Mouse (Mus musculus): ENCODE measurements at regions not wholly inside any gene's neighbourhood (a gene's known extent, or its start where the extent isn't known, plus 50 kb on each side); places are given as distances from the start of the nearest gene placed in this dataset.
A peak's percentile ranks its signal among the peaks of the same experiment; 100 is the strongest.
"Not testable (repeated sequence)": the region's sequence is repeated elsewhere in the genome, so short reads cannot be mapped to it uniquely, and the experiment has no call there.

- no peak for DNase-seq (ENCODE audit: low spot score in 2 of 2)
These were observed 196.4 kb upstream of the Gdi2 start for GRCm38 (mm10) chr13:3341416-3341815.

DNA sequence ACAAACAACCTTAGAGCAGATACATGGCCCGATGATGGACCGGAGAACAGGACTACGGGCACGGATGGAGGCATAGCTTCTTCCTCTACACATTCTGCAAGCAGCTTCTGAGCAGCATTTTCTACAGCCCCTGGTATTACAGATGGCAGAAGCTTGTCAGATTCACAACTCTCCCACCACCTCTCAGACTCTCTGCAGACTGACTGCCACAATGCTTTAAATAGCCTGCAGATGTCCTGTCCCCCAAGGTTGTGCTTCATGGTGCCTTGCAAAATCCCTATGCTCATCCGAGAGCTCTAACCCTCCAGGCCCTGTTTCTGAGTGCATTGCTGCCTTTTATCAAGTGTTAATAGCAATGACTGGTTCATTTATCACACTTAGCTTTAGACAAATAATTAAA, 194.3 kb upstream of the Gdi2 start:
- no peak for DNase-seq (ENCODE audit: low spot score in 2 of 2)

GRCm38 (mm10) chr13:3354912-3355311, 183.0 kb upstream of the Gdi2 start:
- DNase-seq (ENCODE audit: low spot score in 2 of 2) = not testable (repeated sequence)

DNA sequence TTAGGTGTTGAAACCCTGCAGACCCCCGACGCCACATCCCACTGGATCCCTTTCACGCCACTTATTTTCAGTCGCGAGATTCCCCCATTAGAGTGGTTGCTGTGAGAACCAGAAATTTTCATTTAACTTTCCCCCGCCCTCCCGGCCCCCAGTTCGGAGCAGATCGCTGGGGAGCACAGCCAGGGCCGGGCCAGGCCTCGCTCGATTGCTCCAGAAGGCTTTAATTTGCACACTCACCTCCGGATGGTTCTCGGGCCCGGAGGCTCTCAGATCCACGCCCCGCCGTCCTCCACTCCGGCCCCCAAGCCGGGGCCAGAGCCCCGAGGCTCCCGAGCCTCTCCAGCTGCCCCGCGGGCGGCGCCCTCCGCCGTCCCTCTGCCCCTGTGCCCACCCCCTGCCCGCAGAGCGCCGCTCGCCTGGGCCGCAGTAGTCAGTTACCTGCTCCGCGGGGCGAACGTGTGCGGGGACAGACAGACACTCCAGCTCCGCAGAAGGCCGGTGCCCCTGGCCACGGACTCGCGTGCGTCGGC, 179.7 kb upstream of the Gdi2 start:
- DNase-seq (ENCODE audit: low spot score in 2 of 2) = no peak

DNA sequence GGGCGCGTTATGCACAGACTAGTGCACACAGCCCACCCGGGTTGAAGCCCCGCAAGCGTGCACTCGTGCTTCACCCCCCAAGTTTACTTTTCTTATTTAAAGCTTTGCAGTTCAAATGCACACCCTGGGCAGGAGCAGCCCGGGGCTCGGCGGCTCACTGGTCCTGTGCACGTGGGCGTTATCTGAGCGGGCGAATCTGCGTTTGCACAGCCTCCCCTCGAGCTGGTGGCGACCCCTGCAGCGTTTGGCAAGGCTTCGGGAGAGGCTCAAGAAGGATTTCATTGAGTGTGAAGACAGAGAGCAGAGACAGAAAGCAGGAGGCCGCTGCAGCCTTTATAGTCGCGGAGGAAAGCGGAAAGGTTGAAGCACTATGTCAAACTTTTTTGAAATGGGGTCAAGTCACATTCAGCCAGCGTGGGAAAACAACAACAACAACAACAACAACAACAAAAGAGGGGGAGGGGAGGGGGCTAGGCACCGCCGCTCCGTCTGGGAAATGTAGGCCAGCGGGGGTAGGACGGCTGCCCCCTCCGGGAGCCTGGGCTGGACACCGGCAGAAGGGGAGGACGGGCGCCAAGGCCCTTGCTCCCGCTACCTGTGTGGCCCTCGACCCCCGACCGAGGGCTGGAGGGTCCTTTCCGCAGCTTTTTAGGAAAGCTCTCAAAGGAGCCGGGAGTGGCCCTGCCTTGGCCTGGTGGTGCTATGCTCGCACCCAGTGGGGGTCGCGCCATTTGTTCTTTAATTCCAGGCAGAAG, 178.7 kb upstream of the Gdi2 start:
- DNase-seq (ENCODE audit: low spot score in 2 of 2) = no peak

GRCm38 (mm10) chr13:3359751-3360260, 178.1 kb upstream of the Gdi2 start:
- DNase-seq (ENCODE audit: low spot score in 2 of 2) = not testable (repeated sequence)

DNA sequence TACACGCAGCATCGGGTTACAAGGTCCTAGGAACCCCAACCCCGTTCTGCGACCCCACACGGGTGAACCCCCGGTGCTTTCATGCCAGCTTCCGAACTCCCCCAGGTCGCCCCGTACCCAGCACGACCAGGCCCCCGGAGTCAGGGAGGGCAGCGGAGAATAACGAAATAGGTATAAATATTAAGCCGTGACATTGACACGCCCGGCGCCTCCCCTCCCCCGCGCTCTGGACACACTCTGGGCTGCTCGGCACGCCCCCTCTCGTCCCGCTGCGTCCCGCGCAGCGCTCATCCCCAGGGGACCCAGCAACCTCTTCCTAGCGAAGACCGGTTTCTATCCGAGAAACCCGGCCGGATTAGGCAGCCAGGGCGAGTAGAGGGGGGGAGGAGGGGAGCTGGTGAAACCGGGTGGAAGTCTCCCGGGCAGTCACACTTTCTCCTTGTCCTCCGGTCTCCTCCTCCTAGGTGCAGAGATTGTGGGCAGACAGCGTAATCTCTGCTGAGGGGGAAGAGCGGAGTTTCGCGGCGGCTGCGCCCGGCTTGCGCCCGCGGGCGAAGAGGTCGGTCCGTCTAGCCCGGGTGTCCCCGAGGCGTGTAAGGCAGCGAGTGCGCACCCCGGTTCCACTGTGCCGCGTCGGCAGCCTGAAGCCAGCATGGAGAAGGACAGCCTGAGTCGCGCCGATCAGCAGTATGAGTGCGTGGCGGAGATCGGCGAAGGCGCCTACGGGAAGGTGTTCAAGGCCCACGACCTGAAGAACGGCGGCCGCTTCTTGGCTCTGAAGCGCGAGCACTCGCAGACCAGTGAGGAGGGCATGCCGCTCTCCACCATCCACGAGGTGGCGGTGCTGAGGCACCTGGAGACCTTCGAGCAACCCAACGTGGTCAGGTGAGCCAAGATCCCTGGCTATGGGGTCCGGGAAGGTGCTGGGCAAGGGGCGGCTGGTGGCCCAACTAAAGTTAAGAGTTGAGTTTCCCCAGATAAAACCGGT, 177.1 kb upstream of the Gdi2 start:
- no peak for DNase-seq (ENCODE audit: low spot score in 2 of 2)

DNA sequence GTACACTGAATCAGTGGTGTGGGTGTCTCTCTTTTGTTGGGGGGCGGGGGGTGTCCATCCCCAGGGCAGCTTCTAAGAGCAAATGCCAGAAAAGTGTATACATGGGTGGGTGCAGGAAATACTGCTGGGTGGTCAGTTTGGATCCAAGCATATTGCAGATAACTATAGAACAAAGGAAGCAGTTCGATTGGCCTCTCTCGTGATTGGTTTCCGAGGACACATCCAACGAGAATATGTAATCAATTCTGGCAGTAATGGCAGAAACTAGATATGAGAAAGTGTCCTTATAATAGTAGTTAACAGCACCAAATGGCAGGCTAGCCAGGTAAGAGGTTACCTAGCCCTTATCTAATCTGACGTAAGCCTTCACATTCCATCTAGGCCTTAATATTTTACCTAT, 165.2 kb upstream of the Gdi2 start:
- DNase-seq (ENCODE audit: low spot score in 2 of 2) = no peak

- DNase-seq (ENCODE audit: low spot score in 2 of 2) = not testable (repeated sequence)
These were observed 164.2 kb upstream of the Gdi2 start for GRCm38 (mm10) chr13:3373522-3374220.

GRCm38 (mm10) chr13:3374796-3375195, 163.1 kb upstream of the Gdi2 start:
- no peak for DNase-seq (ENCODE audit: low spot score in 2 of 2)

GRCm38 (mm10) chr13:3377801-3378200, 160.1 kb upstream of the Gdi2 start:
- not testable (repeated sequence) for DNase-seq (ENCODE audit: low spot score in 2 of 2)

- not testable (repeated sequence) for DNase-seq (ENCODE audit: low spot score in 2 of 2)
These were observed 132.1 kb upstream of the Gdi2 start for GRCm38 (mm10) chr13:3405783-3406182.

DNA sequence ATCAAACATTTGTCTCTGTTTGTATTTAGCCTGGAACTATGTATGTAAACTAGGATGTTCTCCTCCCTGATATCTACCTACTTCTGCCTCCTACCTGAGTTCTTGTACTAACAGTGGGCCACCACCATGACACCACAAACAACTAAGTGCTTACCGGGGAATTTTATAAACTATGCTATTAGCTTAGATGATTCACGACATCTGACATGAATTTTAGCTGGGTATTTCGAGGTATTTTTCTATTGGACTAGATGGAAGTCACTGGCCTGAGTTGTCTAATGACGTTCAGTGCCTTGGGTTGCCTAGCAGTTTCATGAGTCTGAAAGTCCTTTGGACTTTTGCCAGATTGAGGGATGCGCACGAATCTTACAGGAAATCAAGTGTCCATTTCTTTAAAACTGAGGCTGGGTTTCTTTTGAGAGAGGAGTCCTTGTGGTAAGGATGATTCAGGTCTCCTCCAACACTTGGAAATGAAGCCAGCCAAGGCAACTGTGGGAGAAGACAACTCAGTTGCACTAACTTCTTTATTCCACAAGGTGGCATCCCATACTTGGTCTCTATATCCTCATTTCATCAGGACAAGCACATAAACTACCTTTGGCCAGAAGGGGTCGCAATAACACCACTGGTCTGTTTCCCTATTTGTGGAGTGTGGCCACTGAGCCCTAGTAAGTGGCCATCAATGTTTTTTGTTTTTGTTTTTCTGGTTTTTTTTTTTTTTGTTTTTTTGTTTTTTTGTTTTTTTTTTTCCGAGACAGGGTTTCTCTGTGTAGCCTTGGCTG, 131.4 kb upstream of the Gdi2 start:
- peak; percentile 40 to 47 for DNase-seq (ENCODE audit: low spot score in 2 of 2)

GRCm38 (mm10) chr13:3410281-3410680, 127.6 kb upstream of the Gdi2 start:
- DNase-seq (ENCODE audit: low spot score in 2 of 2) = not testable (repeated sequence)

GRCm38 (mm10) chr13:3417026-3417425, 120.8 kb upstream of the Gdi2 start:
- DNase-seq (ENCODE audit: low spot score in 2 of 2) = no peak

- DNase-seq (ENCODE audit: low spot score in 2 of 2) = not testable (repeated sequence)
These were observed 82.5 kb upstream of the Gdi2 start for GRCm38 (mm10) chr13:3455374-3455773.

- DNase-seq (ENCODE audit: low spot score in 2 of 2) = no peak
These were observed 61.0 kb upstream of the Gdi2 start for GRCm38 (mm10) chr13:3476884-3477283.

GRCm38 (mm10) chr13:3477997-3478728, 59.7 kb upstream of the Gdi2 start:
- no peak for DNase-seq (ENCODE audit: low spot score in 2 of 2)

All from gastrocnemius, adult 8-10 months (tissue).